Mouse (Mus musculus): Measurements from ENCODE around the gene Gm21915.

Gm21915 gene

DNA sequence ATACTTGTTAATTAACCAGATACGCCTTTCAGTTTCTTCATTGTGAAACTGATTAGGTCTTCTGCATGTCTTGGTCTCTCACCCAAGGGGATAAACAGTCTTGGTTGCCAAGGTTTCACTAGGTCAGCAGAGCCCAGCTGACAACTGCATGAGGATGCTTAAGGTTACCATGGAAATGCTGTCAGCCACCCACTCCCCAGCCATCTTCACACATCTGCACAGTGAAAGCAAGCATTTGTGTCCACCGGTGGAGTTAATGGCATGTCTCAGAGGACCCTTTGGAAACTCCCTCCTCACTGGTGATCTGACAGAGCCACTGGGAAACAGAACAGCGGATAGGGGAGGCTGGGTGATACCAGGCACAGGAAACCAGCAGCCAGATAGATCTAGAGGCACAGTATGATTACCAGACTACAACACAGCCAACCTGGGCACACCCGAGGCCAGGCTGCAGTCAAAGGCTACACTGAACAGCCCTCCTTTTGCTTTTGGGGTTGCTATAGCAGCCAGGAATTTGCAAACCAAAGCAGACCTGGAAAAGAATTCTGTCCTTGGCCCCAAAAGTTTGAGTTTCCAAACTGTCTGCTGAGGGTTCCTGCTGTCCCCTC lies 1.0 kb downstream of the Gm21915 start:
- DNase-seq: no peak

DNA sequence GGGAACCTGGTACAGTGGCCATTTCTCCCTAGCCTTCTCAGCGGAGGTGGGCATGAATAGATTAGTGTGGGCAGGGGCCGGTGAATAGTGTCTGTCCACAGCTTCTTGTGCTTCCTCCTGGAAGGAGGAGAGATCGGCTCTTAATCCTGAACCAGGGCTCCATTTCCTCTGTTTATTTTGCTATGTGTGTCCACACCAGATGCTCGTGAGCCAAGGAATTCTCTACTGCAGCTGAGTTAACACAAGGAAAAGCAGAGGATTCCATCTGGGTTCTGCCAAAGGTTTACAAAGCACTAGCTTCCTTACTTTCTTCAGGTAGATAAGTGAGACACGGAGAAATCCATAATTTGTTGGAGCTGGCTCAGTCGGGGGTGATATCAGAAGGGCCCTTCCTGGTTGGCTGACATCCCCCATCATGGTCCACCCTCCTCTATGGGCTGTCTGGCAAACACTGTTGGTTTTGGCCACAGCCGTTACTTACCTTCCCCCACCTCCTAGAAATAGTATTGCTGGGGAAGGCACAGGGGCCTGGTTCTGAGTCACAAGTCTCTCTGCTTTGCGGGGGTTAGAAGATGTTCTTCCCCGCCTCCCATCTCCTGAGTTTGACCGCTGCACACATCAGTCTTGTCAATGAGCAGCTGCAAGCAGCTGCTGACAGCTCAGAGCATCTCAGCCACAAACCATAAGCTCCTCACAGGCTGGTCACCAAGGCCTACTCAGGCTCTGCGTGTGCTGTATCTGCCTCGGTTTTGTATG lies 5.0 kb downstream of the Gm21915 start:
- DNase-seq: no peak

DNA sequence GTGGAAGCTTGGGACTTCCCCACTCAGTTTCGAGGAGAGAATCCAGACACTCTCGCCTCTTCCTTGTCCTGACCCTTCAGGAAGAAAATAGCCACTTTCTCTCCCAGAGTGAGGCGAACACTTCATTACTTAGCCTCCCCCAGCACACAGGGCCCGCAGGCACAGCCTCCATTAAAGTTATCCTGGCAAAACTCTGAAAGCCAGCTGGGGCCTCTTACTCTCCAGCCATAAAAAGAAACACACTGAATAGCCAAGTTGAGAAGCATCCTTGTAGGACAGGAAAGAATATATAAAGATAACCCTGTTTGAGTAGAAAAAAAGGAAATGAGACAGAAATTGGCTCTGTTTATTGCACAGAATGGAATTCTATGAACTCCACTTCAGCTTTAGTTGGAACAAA lies 8.2 kb downstream of the Gm21915 start:
- DNase-seq: no peak

DNA sequence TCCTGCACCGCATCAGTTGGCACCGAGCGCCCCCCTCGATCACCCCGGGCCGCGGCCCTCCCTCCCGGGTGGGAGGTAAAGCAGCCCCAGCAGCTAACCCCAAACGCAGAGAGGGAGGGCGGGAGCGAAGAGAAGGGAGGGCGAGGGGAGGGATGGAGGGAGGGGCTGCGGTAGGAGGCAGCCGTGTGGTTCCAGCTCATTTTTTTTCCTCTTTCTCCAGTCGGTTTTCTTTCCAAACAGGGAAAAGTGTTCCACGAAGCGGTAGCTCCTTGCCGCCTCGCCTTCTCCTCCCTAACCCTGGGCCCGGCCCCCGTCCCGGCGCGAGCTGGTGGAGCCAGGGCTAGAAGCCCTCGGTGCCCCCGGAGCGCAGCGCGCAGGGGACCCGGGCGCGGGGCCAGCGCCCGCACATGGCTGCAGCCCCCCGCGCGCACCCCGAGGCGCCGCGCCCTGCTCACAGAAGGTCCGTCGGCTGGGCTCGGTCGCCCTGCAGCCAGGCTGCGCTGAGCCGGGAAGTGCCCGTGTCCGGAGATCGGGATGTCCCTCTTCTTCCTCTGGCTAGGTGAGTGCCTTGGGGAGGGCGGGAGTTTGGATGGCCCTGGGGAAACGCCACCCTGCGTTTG lies 15.5 kb downstream of the Gm21915 start, which contains the start of gene Clmp:
Clmp (plus strand) TSS at position 162 of the 620 bp plus-strand sequence.
- peak; percentile 43 for DNase-seq

DNA sequence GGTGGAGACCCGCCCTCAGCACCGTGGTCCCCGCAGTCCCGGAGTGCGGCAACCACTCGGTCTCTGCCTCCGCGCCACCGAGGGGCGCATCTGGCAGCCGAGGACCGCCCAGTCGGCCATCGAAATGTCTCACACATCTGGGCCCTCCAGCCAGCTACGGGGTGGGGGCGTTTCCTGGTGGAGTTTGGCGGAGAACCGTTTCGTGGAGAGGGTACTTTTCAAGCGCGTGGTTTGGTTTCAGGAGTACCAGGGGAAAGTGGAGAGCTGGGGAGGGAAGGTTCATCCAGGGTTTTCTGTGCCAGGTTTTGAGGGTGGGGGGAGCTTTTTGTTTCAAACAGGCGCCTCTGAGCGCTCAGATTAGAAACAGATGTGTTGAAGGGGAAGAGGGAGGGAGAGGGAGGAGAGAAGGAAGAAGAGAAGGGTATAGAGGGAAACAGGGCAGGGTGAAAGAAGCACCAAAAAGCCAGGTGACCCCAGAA lies 16.0 kb downstream of the Gm21915 start:
- DNase-seq: no peak

DNA sequence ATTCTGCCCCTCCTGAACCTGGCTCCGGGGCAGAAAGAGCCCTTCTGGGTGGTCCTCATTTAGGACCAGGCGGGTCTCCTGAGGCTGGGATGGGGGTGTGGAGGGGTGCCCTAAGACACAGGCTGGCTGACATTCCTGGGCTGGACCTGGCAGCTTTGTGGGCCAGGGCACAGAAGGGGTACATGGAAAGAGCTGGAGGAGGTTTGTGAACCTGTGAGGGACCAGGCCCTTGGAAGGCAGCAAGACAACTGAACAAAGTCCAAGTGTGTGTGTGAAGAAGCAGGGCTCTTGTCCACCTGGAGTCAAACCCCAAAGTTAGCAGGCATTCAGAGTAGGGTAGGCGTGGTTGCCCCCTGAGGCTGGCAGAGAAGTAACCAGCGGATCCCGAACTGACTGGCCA lies 16.6 kb downstream of the Gm21915 start:
- no peak for DNase-seq

DNA sequence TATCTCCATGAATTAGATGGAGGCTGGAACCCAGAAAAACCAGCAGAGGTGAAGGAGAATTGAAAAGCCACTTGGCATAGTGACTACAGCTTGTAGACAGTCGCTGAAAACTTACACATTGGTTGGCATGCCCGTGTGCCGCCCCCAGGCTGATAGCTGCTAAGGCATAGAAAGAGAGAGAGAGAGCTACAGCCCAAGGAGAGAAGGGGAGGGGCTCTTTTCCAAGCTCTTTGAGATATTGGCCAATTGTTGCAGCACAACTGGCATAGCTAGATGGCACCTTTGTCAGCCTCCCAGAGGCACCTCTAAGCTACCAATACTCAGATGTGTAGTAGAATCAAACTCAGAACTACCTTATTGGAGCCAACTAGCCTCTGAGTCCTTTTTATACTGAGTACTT lies 17.1 kb downstream of the Gm21915 start:
- peak; percentile 29 for DNase-seq

DNA sequence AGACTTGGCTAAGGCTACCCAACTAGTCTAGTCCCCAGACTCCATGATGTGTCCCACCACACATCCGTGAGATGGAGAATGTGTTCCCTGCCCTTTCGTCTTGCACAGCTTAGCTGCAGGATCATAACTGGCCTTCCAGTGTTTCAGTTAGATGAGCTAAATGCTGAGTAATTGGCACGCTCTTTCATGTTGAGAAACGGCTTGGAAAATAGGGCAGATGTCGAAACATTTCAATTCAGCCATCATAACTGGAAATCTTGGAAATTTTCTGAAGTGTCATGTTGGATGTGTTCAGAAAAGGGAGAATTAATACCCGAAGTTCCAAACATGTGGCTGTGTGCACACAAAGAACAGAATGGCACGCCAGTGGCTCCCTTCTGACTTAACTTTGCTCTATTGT lies 20.1 kb downstream of the Gm21915 start:
- DNase-seq: no peak

DNA sequence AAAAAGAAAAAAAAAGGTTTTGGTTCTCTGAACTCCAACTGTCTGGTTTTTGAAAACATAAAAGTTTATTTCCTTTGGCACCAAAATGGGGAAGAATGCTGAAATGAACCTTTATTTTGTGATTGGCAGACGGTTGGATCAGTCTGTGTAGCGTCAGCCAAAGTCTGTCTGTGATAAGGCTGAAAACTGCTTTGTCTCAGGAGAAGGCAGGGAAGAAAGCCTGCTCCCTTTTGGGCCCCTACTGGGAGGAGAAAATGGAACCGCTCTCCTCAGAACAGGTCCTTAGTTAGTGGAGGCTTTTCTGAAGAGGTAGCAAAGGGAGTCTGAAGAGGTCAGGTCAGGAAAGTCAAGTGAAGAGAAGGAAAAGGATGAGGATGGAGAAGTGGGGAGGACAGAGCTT lies 22.6 kb downstream of the Gm21915 start:
- DNase-seq: no peak

DNA sequence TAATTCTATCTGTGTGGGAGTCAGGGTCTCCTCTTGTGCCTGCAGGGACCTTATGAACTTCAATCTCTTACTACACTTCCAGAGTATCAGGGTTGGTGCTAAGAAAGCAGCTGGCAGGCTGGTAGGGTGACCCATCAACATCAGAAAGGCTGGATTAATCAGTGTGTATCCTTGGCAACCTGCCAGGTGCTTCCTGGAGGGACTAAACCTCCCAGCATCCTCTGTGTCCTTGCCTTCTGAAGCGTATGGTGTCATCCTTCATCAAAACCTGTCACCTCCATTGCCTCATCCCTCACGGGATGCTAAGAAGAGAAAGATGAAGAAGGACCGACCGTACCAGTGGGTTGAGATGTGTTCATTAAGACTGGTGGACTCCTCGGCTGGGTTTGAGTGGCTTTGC lies 23.4 kb downstream of the Gm21915 start:
- no peak for DNase-seq

DNA sequence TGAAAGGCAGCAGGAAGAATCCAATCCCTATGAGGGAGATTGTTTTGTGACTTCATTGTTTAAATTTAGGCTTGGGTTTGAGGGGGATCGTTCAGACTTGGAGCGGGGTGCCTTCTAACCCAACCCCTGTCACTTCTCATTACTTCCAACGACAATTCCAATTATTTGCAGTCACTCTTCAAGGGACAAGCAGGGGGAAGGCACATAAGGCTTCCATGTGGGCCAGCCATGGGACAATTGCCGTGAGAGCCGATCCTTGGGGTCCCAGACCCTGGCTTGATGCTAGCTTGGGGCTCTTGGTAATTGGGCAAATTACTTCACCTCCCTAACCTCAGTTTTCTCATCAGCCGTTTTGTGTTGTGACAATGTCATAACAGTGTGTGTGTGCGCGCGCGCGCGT lies 23.9 kb downstream of the Gm21915 start:
- DNase-seq: no peak

DNA sequence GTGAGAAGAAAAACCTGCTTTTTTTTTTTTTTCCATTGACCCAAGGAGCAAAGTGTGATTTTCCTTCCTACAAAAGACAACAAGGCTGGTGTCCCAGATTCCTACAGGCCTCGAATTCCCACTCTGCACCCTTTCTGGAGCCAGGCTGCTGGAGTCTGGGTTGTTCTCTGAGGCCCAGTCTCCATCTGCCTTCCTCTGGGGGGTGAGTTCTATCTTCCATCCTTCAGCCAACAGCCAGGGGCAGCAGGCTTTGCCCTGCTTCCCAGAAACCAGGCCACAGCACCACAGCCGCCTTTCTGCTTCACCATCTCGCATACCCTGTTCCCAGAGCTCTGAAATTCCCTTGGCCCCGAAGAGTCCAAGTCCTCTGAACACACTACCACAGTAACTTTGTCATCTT lies 25.7 kb downstream of the Gm21915 start:
- no peak for DNase-seq

DNA sequence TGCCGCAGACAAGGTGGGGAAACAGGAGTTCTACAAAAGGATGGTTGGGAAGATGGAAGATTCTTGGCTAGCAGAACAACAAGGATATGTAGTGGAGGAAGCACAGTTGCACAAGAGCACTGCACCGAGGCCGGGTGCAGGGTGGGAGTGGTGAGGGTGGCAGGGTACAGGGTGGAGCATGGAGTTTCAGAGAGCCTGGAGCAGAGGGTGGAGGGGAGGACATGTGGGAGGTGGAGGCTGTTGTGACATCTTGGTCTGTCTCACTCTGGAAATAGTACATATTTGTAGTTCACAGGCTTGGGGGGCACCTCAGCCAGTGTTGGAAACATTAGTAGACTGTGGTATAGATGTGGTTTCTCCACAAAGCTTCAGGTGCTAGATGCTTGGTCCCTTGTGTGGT lies 28.8 kb downstream of the Gm21915 start:
- no peak for DNase-seq

DNA sequence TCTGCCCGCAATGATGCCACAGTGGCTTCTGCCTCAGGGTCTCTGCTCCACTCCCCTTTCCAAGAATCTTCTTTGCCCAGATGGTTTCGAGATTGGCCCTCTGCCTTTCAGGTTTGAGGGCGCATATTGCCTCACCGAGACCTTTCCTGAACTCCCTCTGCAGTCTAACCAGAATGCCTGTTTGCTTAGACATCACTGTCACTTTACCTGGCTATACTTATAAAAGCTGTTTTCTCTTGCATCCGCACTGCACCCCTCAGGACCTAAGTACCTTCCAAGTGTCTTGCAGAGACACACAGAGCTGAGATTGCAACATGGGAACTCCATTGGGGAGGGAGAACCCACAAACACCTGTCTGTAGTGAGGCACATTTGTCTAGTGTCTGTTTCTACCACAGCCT lies 29.8 kb downstream of the Gm21915 start:
- no peak for DNase-seq

DNA sequence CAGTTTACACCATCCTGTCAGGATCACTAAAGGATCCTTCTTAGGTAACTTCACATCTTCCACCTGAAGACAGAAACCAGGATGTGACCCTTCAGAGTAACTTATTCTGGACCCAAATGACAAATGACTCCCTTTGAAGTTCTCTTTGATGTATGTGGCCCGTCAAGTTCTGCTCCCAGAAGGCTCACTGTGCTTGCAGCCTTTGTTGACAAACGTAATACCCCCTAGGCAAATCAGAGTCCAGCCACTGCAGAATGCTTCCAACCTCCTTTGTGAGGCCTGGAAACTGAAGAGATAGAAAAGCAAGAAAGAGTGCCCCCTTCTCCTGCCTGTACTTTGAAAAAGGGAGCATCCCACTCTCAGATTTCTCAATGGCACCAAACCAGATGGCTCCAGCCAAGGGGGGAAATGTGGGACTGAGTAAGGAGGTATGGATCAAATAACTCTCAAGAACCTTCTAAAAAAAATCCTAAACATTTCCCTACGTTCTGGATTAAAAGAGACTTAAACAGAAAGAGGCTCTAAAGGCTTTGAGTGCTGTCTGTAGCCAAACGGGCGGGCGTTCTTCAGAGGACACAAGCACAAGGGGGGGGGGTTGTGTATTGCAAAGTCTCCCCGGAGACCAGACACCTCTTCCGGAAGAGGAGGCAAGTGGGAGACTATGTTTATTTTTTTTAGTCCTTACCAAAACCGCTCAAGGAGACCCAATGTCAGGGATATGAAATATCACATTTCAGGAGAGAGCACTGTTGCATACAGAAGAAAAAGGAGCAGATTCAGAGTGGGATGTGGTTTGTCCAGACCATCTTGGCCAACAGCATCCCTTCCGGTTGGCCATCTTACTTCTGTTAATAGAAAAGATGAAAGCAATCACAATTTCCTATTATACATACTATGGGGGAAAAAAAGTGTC lies 34.2 kb downstream of the Gm21915 start:
- DNase-seq: no peak

DNA sequence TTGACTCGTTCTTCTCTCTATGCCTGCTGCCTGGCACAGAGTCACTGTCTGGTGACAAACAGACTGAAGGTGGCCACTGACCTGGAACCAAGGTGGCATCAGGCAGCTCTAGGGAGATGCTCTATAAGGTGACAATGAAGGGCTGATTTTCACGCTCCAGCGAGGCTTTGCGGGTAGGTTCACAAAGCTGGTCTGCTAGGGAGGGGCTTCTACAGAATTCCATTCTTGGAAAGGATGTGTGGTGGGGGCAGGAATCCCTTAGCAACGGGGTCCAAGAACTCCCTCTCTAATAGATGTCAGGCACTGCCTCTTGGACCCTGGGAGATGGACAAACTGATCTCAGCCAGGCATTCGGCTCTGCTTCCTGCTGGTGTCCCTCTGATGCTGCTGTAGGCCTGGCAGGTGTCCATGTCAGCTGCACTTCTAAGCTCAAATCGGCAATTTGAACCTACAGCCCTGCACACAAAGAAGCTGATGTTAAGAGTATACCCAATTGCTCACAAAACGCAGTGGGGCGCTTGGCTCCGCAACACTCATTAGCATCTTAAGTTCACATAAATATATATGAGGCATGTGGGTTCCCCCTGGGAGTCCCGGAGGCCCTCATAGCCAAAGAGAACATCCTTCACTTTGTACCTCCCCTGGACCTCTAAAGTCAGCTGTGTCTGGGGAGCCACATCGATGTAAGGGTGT lies 38.2 kb downstream of the Gm21915 start:
- DNase-seq: peak; percentile 21

DNA sequence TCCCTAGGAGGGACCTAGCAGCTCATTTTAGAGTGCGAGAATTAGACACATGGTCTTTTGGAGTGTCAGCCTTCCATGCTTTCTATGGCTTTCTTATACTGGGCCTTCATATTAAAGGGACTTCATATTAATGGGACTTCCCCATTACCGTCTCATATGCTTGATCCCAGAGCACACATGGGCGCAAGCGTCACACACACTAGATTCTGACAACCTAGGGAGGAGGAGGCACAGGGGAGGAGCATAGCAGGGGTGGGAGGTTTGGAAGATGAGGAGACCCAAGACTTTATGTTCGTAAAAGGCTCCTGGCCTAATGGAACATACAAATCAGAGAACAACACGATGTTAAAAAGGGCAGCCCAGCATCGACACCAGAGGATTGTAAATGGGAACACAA lies 38.7 kb downstream of the Gm21915 start:
- DNase-seq: no peak

DNA sequence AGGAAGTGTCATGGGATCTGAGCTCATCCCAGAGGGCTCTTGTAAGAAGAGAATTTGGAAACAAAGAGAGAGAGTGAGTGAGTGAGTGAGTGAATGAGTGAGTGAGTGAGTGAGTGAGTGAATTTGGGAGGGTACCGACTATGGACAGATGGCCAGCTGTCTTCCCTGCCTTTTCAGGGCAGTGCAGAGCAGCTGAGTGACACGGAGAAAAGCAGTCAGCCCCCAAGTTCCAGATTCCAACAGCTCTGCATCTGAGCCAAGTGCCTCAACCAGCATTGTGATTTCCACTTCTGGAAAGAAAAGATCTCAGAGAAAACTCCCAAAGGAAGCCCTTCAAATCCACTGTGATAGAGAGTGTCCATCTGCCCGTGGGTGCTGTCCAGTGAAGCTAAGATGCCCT lies 39.2 kb downstream of the Gm21915 start:
- no peak for DNase-seq

DNA sequence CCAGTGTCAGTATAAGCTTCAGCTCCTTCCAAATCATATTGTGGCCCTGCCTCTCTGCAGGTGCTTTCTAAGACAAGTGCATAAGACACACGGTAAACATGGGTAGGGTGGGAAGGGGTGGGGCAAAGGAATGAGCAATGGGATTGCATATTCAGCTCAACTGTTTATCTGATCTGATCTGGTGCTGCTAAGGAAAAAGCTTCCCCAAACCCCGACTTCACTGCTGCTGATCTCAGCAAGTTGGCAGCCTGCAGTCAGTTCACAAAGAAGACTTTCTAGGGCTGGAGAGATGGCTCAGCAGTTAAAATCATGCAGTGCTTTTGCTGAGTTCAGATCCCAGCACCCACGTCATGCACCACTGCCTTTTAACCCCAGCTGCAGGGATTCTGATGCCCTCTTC lies 39.6 kb downstream of the Gm21915 start:
- no peak for DNase-seq

DNA sequence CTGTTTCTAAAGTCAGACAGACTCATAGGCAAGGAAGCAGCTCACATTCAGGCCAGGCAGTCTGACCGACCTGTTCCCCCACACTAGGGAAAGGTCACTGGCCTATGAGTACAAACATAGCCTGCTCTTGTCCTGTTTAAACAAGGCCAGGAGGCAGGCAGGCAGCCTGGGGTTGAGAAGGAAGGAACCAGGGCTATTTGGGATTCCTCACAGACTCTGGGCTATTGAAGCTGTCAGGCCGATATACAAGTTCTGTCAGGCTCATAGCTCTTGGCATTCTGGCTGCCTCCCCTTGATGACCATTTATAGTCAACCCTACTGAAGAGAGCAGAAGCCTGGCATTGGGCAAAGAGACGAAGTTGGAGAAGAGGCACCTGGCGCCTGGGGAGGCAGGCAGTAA lies 41.2 kb downstream of the Gm21915 start:
- no peak for DNase-seq

DNA sequence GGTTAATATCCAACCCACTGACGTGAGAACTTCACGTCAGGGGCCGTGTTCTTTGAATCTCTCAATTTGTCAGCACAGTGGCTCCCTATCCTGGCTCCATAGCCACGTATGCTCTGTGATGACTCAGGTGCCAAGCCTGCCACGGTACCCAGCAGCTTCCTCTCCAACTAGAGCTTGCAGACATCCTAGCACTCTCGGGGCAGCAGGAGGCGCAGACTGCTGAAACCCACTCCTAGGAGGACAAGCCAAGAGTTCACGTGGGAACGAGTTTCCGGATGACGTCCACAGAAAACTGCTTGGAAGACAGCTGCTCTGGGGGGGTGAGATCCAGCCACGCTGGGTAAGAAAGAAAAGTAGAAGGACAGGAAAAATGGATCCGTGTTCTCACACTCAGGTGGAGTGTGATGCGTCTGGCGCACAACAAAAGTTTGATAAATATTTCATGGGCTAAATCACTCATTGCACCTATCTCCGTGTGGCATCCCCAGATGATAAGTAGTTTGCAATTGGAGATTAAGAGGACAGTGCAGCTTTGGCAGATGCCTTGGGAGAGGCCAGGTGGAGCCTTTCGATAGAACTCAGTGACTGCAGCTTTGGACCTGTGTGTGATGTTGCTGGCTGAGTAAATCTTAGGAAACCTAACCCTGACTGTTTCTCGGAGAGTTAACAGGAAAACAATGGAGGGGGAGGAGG lies 46.9 kb downstream of the Gm21915 start:
- peak; percentile 29 for DNase-seq

DNA sequence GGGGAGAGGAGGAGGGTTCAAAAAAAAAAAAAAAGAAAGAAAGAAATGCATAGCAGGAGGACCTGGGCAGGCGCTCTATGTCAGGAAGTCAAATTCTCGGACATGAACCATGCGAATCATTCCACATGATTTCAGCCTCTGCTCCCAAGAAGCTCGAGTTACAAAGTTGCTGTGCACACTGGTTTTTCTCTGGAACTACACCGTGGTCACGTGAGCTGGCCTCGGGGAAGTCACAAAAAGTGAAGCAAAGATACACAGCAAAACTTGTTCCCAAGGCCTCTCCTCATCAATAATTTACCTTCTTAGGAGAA lies 47.4 kb downstream of the Gm21915 start:
- DNase-seq: no peak

Data from right cerebral cortex, postnatal 14 days (tissue).